ENCODE assay signal across 9 mouse cellular contexts in the genomic region with DNA sequence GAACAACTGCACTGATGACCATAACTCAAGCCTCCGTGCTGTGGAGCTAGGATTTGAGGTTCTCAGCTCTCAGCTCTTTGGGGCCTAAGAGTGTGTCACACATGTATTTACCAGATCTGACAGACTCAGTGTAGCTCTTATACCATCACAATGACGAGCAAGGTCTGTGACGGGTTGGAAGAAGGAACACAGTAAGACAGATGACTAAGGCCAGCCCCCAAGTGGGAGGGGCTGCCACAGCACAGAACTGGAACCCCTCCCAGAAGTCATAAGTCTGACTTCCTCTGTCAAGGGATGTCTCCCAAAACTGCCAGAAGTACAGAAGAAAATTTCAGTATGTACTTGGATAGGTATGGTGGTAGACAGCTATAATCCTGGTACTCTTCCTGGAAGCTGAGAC. TPM values are rescaled to one million over a fixed set of nuclear protein-coding genes. Genes with fewer than 3 reads are reported as not detected.
DNase-seq lines count a peak whose midpoint lies in the region; ATAC-seq and TF ChIP-seq lines count a peak whose summit lies in the region.
"Had no signal": no experiment of that assay in that cellular context is flagged by ENCODE, and none has a peak within 500 bp of the region (broad histone marks: within the 10 kb centered on the region; RNA-seq: fewer than 3 reads in every experiment).

No protein-coding gene starts in this region.

- TF ChIP-seq CTCF in liver, postnatal 0 days (IDR thresholded peaks at IDR 0.05; ENCODE audit: low read depth) = no peak

- peak; percentile 71; the same call in 1 of the 2 replicates for ATAC-seq in erythroid progenitor cell, adult 5-6 weeks (replicated peaks; ENCODE audit: low FRiP score, poor library complexity, severe bottlenecking)
- ATAC-seq in liver, postnatal 0 days = peak; percentile 76

- H3K9ac ChIP-seq in liver, postnatal 0 days (replicated peaks) = peak overlapping the region; percentile 38; the same call in 1 of the 2 replicates

- peak overlapping the region; percentile 57 for H3K27ac ChIP-seq in liver, postnatal 0 days (ENCODE audit: low read depth)

- no peak overlapping the region for H3K4me3 ChIP-seq in liver, postnatal 0 days (ENCODE audit: low read depth, low read length)
- H3K4me3 ChIP-seq: erythroblast, embryonic 14.5 days had no signal

- intact Hi-C loops in heart, postnatal 25 days (cut with DNase I) = no loop called here

- no peaks in the 10 kb centered on the region for H3K9me3 ChIP-seq in liver, postnatal 0 days (ENCODE audit: low read length)

- WGBS in liver, postnatal 0 days (ENCODE audit: insufficient replicate concordance) = 46% methylated on average over 3 of the region's 3 CpGs

- peaks cover 9% of the 10 kb centered on the region; the same call in 1 of the 2 replicates for H3K36me3 ChIP-seq in liver, postnatal 0 days (replicated peaks; ENCODE audit: insufficient read depth, low read length)

- peak overlapping the region; percentile 40 for H3K4me2 ChIP-seq in liver, postnatal 0 days (ENCODE audit: low read depth, low read length)

- TF ChIP-seq EP300 in liver, postnatal 0 days (IDR thresholded peaks at IDR 0.05; ENCODE audit: low read depth) = no peak

- no peaks in the 10 kb centered on the region for H3K27me3 ChIP-seq in liver, postnatal 0 days (ENCODE audit: insufficient read depth, low read length)

- peak; percentile 98 for DNase-seq in heart, adult 11 months
- no peak for DNase-seq in heart, postnatal 25 days (ENCODE audit: low spot score)
- DNase-seq in CD4-positive, CD25-positive, alpha-beta regulatory T cell, adult 2 months (ENCODE audit: low read depth, low spot score) = peak; percentile 90
- DNase-seq in liver, postnatal 0 days = peak; percentile 50
- no peak for DNase-seq in embryo, embryonic 10 days (ENCODE audit: low spot score)
- DNase-seq in right cerebral cortex, postnatal 14 days = no peak
- DNase-seq in layer of hippocampus, postnatal 25 days (ENCODE audit: extremely low spot score in 1 of 2, low spot score in 1 of 2) = no peak

- peaks cover 49% of the 10 kb centered on the region for H3K4me1 ChIP-seq in liver, postnatal 0 days (ENCODE audit: insufficient read depth)

RNA-seq across cellular contexts. Expression of a gene that starts 9.7 kb away (rescaled TPM):
- total RNA-seq in heart, postnatal 25 days (2021) = 10 to 100 TPM; 25.8 to 26.8 TPM
- total RNA-seq in erythroid progenitor cell, adult 5-6 weeks (2015; ENCODE audit: low replicate concordance) = 241 and 246 TPM in 2 replicates
- total RNA-seq in erythroid progenitor cell, adult 5-6 weeks (2017; ENCODE audit: low replicate concordance) = 163 and 208 TPM in 2 replicates
- polyA plus RNA-seq in liver, postnatal 0 days (2015; fragmentation: Nextera tagmentation; extraction: Ambion mirVana) = 15.2 and 17.2 TPM in 2 replicates
- total RNA-seq in layer of hippocampus, postnatal 25 days (2021) = 10 to 100 TPM; 34.6 to 40.9 TPM

RNA-seq across cellular contexts. Expression of a gene that starts 48.5 kb away (rescaled TPM):
- total RNA-seq in heart, postnatal 25 days (2021) = 1 to 10 TPM; 9.6 to 9.8 TPM
- 4.7 and 8.0 TPM in 2 replicates for total RNA-seq in erythroid progenitor cell, adult 5-6 weeks (2015; ENCODE audit: low replicate concordance)
- 13.9 and 21.3 TPM in 2 replicates for total RNA-seq in erythroid progenitor cell, adult 5-6 weeks (2017; ENCODE audit: low replicate concordance)
- 14.1 and 15.0 TPM in 2 replicates for polyA plus RNA-seq in liver, postnatal 0 days (2015; fragmentation: Nextera tagmentation; extraction: Ambion mirVana)
- total RNA-seq in layer of hippocampus, postnatal 25 days (2021) = 10 to 100 TPM; 29.1 to 38.7 TPM

RNA-seq across cellular contexts. Expression of a gene that starts 55.1 kb away (rescaled TPM):
- 10 to 100 TPM; 21.0 to 21.4 TPM for total RNA-seq in heart, postnatal 25 days (2021)
- 8.6 and 17.2 TPM in 2 replicates for total RNA-seq in erythroid progenitor cell, adult 5-6 weeks (2015; ENCODE audit: low replicate concordance)
- 3.6 and 9.0 TPM in 2 replicates for total RNA-seq in erythroid progenitor cell, adult 5-6 weeks (2017; ENCODE audit: low replicate concordance)
- polyA plus RNA-seq in liver, postnatal 0 days (2015; fragmentation: Nextera tagmentation; extraction: Ambion mirVana) = 13.0 and 15.5 TPM in 2 replicates
- 10 to 100 TPM; 25.5 to 27.0 TPM for total RNA-seq in layer of hippocampus, postnatal 25 days (2021)

Comparison
In these comparisons a context has a peak if more than half of its experiments do, and no peak if none do; other contexts are left out.
1. DNase-seq: peak in heart, adult 11 months (single experiment), CD4-positive, CD25-positive, alpha-beta regulatory T cell, adult 2 months (single experiment) and liver, postnatal 0 days (single experiment); none in heart, postnatal 25 days (single experiment), embryo, embryonic 10 days (single experiment), right cerebral cortex, postnatal 14 days (single experiment) and layer of hippocampus, postnatal 25 days (0 of 2).